Mouse (Mus musculus) kidney, postnatal 25 days (tissue): Measurements from ENCODE around the gene C8b.

Source experiments
- DNase-seq, 2 experiments: peaks; one replicate each; pipeline ENCODE4 v3.0.0; 2021; ENCODE audit warnings: mixed read lengths in 2 of 2

C8b gene

DNA sequence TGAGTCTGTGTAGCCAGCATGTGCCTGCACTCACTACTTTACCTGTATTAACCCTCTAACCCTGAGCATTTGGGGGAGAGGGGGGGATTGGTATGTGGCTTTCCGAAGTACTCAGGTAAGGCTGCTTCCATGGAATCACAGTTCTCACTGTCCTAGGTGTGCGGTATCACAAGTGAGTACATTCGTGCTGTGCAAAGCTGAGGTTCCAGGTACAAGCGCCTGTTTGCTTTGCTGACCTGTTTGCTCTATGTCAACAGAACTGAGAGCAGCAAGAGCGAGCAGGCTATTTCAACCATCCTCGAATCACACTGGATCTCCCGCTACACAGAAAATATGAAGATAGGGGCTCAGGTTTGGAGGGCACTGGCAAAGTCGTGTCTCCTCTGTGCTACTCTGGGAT, at the start of gene C8b:
Gene C8b, plus strand, starts transcription at position 253 of the 400 bp plus-strand sequence.
- no peak for DNase-seq

DNA sequence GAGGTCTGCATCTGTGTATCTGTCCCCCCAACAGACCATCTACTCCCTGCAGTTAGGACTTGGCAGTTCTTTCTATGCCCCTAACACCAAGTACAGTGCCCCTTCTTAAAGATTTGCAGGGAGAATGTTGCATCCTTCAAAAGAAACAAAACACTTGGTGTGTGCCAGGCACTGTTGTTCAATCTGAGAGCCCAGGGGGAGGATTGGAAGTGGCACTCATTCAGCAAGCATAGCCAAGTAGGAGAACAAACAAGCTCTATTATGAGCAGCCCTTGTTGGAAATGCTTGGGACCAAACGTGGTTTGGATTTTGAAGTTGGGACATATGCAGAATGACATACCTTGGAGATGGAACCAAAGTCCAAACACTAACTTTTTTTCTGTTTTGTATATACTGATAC, 49.6 kb upstream of the C8b start:
- no peak for DNase-seq

DNA sequence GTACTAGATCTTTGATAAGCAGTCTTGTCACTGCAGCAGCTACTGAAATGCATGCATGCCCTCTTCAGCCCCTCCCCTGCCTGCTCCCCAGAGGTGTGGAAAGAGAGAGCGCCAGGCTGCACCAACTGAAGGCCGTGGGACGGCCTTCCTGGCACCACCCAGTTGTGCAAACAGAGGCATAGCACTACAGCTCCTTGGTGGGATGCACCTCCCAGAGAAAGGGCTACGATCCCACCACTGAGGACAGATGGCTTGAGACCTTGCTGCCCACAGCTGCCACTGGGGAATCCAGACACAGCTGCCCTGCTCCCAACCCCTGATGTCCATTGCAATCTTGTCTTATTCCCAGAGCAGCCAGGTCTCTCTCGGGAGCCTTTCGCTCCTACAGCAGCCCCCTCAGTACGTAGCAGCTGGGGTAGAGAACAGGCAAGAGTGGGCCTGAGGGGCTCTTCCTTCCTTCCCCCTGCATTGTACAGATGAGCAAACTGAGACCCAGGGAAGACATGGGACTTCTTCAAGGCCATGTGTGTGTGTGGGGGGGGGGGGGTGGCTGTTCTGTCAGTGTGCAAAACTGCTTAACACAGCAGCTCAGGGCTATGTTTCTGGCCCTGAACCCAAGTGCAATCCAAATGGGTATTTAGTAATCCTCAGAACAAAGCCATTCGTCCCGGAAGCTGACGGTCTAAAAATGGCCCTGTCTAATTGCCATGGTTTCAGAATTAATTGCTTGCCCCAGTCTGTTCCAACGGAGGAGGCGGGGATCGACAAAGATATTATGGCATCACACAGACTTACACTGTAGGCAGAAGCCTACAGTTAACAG, 46.9 kb upstream of the C8b start:
- DNase-seq: peak in 1 of 2 experiments; percentile 35

DNA sequence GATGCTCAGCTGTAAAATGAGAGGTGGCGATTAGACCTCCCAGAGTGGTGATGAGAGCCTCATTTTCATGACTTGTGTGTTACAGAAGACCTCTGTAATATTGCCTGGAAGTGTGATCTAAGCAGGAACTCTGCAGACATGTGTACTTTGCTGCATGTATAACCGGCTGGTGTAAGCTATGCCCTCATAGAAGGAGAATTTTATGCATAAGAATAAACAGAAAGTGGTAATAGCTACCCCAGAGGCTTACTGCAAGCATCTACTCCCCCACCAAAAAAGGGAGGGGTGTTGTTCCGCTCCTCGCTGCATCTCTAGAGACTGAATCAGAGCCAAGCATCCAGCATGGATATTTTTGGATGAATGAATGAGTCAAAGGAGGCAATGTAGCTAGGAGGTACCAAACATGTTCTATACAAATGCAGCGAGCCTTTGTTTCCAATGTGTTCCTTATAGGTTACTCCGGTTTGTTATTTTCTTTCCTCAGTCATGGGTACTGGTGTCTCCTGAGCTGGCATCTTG, 42.5 kb upstream of the C8b start:
- no peak for DNase-seq

DNA sequence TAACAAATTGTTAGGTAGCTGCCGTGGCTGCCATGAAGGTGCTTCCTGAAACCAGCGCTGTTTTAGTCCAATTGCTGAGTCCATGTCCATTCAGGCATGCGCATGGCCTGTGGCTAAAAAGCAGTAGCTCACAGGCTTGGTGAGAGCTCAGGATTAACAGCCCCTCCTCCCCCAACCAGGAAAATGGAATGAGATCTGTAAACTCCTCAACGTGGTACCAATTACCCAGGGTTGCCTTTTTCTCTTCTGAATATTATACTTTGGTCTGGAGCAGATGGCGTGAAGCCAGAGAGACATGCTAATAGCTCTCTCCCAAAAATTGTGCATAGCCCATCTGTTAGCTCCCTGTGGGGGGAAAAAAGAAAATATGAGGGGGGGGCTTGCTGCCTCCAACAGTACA, 41.9 kb upstream of the C8b start:
- no peak for DNase-seq

DNA sequence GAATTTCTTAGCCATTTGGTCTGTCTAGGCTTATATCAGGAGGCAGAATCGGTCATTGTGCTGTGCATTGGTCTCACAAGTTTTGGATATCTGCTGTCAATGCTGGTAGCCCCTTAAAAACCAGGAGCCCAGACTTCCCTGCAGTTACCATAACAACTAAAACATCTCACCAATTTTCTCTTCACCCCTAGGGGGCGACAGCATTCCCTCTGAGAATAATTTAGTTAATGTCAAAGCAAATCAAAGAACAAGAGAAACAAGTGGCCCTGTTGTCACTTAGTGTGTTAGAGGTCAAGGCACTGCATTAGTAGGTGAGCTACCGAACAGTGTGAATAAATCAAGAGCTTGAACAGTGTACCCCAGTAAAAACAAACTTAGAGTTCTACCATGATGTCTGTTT, 40.4 kb upstream of the C8b start:
- peak in 1 of 2 experiments; percentile 48 for DNase-seq

DNA sequence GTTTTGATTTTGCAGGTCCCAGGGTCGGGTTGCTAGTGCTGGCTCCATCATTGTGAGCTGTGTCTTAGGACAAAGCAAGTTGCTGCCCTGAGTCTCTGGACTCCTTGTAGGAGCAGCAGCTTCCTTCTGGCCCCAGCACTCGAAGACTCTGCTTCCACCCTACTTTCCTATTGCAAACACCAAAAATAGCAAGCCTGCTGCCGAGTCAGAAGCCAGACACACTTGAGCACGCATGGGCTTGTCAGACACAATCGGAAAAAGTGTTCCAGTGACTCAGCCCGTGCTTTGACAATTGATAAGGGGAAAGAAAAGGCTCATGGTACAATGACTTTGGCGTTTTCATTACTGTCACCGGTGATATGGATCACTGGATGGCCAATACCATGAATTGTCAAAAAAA, 36.9 kb upstream of the C8b start:
- no peak for DNase-seq

DNA sequence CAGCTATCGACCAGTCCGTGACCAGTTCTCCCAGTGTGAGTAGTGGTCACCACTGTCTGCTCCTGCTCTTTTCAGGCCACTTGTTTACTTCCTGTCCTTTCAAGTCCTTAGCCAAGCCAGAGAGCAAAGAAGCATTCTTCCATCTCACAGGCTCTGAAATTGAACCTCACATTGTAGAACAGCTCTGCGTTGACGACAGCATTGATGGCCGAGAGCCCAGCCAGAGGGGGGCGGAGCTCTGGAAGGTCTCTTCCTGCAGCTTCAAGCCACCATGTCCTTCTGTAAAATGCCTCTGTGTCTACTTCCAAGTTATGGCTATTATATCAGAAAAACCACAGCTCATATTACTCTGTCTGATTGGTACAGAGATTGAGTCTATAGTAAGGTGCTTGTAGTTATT, 19.6 kb upstream of the C8b start:
- DNase-seq: no peak

DNA sequence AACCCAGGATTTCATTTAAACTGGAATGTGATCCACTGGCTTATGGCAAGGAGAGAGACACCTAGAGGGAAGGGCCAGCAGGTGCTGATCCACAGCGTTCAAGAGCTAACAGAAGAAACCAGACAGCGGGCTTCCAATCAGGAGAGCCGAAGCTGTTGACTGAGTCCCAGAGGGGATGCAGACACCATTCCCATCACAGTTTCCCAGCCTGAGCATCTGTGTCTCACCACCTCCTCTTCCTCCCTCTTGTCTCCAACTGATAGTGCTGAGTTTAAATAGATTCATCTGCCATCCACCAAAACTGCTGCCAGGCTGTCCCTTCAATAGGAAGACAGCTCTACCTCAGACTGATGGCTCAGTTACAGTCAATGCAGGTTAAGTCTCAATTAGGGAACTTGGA, 12.0 kb upstream of the C8b start:
- no peak for DNase-seq

DNA sequence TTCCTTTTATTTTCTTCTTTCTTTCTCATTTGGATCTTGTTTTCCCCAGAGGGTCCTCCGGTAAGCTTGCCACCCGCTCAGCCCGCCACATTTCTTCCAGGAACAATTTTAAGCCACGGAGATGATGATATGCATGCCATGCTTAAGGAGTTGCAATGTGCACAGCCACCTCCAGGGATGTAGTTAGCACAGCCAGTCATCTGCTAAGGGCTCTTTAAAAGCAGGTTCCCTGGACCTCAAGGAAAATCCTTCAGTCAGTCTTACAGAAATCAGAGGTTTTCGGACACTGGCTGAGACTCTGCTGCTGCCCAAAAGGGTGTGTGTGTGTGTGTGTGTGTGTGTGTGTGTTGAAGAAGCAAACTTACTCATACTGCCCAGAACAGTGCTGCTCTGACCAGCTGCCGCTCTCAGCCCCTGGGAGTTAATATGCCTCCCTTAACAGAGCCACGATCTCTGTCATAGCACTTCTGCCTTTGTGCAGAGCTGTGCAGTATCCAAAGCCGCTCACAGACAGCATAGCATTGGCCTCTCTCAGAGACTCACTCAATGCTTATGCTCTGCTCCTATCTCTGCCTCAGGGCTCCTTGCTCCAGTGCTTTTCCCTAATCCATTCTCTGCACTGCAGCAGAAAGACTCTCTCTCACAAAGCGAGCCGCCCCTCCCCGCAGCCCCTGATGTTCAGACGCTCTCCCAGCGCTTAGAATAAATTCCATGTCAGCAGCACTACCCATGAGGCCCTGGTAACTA, 5.1 kb upstream of the C8b start:
- no peak for DNase-seq

DNA sequence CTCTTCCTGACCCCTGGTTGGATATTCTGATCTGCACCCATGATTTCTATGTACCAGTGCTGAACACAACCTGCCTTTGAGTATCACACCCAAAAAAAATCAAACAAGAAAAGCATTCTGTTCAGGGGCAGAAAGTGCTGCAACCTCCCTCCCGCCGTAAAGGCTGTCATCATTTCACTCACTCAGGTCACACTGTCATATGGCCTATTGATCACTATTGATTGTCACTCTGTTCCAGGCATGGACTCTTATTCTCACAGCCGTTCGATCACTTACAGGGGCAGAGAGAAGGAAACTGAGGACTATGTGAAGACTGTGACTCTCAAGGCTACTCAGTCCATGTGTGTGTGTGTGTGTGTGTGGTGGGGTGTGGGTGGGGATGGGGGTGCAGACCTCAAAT, 2.1 kb downstream of the C8b start:
- DNase-seq: no peak

DNA sequence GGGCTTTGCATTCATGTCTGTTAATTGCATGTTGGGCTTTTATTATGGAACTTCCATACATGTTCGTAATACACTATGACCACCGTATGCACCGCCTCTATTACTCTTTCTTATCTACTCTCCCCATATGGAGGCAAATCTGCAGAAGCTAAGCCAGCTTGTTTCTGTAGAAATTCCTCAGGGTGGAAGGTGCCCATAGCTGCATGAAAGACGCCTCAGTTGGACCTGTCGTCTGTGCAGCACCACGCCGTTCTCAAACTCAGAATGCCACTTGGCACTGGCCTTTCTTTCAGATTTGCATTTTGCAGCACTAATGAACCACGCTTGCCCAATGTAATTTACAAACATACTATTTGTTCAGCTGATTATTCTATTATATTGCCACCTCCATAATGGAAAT, 3.5 kb downstream of the C8b start:
- DNase-seq: no peak

DNA sequence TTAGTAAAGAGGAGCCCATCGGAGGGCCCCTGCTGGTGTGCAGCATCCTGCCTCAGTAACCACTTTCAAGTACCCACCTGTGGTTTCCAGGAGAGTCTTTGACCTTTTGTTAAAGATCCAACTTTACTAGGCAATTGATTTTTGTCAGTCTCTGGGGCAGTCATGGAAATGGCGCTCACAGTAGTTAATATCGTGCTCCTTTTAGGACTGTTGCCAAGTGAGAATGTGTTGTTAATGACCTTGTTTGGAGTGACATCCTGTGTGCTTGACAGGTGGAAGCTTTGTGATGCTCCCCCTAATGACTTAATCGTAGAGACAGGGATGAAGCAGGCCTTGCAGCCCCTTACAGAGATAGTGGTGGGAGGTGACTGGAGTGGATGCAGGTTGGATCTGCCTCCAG, 4.2 kb downstream of the C8b start:
- DNase-seq: no peak

DNA sequence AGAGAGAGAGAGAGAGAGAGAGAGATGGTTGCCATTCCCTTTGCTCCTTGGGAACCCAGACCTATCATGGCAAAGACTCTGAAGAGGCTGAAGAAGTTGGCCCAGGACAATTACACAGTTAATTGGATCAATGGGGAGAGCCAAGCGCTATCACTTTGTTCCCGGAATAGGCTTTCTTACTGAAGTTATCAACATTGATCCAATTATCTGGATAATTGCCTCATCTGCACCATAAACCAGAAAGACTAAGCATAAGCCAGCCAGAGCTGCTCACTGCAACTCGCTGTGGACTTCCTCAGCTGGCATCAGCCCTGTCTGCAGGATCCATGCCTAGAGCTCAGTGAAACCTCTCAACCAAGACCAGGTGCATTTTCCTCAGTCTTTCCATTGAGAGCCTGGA, 9.5 kb downstream of the C8b start:
- no peak for DNase-seq

DNA sequence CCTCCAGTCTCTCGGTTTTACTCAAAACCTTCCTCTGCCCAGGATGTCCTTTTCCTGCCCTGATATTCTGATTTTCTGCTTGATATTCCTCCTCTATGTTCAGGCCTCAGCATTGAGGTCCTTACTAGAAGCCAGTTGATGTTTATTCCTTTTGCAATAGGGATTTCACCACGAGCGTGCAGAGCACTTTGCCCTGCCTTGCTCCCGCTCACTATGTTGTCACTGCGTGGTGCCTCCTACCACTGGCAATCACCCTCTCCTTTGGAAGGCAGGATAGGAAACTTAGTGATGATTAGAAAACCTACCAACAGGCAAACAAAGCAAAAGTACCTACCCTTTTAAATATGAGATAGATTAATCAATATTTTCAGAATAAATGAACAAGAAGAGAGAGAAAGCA, 13.3 kb downstream of the C8b start:
- DNase-seq: no peak

DNA sequence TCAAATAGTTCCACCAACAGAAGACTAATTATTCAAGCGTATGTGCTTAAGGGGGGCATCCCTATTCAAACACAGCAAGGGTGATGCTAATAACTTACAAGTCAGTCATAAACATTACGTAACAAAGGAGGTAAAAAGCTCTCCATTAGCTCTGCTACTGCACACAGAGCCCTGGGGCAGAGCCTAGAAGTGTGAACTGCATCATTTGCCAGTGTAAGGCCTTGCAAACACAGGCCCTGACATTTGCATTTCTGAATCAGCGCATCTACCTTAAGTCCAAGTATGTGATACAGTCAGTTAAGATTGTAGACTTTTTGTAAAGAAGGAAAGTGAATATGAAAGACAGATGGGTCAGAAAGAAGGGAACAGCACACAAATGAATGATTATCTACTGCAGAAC, 15.3 kb downstream of the C8b start:
- DNase-seq: no peak

DNA sequence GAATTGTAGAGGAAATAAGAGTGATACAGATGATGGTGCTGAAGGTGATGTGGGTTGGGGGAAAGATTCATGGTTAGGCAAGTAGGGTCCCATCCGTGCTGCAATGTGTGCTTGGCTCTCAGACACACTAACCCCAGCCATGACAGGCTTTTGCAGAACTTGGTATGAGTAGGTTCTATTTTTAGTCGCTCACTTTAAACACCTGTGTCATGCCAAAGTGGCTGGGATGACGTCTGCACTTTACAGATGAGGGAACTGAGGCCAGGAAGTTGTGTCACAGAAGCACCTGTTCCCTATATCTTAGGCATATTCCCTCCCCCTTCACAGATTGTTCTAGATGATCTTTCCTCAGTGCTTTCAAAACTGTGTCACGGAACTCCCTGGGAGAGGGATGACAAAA, 16.2 kb downstream of the C8b start:
- no peak for DNase-seq

DNA sequence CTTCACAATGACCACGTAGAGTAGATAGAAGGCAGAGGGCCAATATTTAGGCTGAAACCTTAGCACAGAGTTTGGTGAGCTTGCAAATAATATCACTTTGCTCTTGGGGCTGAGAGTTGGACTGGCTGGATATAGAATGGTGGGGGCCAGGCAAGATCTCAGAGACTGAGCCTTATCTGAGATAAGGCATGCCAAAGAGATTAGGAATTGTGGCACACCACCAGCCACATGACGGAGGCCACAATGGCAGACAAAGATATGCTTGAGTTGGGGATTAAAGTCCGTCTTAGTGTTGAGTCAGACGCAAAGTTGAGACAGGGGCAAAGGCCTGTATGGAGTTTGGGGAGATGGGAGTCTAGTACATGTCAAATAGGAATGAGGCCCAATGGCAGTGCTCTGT, 26.0 kb downstream of the C8b start:
- DNase-seq: no peak

DNA sequence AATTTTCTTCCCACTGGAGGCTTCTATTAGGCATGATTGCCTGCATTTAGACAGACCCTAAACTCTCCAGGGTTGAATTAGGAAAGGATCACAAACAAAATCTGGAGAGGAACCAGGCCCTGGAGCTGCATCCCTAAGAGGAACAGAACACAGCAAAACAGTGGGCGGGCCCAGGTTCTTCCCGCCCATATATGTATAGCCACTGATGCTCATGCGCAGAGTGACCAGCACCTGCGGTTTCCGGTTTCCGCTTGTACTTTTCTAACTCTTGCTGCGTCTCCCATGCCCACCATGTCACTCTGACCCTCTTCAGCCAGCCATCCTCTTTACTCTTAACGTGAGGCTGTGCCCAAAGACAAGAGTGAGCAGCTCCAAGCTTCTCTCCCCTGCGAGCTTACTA, 32.8 kb downstream of the C8b start:
- DNase-seq: no peak

DNA sequence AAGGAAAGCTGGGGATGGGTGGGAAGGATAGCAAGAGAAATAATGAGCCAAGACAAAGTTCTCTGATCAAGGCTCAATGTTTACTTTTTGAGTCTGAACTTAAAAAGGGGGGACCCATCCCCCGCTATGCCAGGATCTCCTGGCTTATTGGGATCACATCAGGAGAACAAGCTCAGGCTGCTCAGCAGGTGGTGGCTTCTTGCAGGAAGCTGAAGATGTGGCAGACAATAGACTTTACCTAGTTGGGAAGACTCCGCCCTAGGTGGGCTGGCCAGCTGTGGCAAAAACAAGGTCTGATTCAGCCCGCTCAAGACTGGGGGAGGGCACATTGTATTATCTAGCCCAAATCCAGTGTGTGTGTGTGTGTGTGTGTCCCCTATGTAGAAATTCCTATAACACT, 35.5 kb downstream of the C8b start:
- DNase-seq: no peak

DNA sequence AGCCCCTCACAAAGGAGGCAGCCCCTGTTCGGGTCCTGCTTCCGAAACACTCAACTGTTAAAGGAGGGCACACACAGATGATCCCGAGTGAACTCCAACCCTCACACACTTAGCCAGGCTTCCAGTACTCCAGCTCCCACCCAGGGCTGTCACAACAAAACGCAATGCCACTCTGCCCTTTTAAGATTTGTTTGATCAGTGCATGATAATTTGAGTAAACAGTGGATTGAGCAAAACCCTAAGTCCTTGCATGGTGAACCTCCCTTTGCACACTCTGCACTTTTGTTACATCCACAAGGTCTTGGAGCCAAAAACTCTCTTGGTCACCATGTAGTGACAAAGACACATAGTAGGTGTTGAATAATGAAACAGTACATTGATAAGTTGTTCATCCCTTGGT, 38.0 kb downstream of the C8b start:
- no peak for DNase-seq

DNA sequence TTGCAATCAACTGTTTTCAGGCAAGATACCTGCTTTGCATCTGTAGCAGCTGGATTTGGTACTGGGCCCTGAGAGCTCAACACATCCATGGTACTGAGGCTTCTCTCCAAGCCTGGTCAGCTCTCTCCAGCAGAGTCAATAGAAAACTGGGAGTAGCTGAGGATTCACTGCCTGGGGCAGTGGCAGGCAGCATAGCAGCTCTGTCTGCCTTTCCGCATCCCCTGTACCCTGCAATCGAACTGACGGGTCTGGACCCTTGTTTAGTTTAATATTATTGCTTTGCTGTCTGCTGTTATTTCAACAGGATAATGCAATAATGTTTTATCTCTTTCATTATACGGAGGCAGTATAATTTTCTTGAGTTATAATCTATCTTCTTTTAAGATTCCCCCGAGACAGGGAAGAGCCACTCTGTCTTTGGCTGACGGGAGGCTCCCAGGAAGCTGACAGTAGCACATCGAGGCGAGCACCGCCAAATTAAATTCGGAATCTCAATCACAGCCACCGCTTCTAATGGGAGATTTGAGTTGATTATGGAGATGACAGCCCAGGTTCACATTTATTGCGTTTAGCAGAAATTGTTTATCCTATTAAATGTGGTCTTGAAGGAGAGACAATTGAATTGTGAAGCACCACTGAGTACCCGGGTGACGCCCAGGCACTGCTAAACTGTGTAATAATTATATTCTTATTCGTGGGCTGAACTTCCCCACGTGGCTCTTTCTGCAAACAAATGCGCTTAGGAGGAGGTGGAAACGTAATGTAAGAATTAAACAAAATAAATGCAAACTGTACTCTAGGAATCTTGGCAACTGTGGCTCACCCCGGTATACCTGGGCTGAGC, 39.5 kb downstream of the C8b start:
- DNase-seq: no peak

DNA sequence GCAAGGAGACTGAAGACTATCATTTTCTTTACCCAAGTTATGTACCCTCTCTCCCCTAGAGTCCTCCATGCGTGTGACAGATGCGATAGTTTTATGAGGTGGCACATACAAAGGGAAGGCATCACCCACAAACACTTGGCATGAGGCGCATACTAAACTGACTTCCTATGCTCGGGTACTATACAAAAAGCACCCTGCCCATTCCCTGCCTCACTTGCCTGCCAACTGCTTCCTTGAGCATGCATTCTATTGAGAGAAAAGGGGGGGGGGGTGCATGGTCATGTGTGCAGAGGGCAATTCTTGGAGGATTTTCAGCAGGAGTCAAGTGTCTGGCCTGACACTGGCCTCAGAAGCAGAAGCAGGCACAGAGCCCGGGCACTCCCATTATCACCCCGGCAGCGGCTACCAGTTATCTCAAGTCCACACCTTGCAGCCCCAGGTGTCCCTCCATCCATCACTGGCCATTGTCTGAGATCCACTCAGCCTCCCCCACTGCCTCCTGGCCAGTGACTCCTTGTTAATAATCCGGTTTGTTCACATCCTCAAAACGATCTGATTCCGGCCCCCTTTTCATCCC, 44.7 kb downstream of the C8b start:
- no peak for DNase-seq
